Mouse (Mus musculus) forebrain, embryonic 16.5 days (tissue): Measurements from ENCODE around the gene Rps17. TPM values are rescaled to one million over a fixed set of nuclear protein-coding genes. Genes with fewer than 3 reads are reported as not detected.

Experiments
- ATAC-seq: fragments of 200-750 bp; cut with Nextera tagmentation; 2 replicates; pipeline ENCODE4 v1.8.0; 2017; ENCODE audit warnings: mild to moderate bottlenecking, moderate library complexity
- H3K27ac ChIP-seq: fragments of 300-500 bp; sonication (generic); 2 replicates; pipeline ENCODE4 v1.5.1; 2014; ENCODE audit warnings: low read length, control low read depth
- H3K27me3 ChIP-seq: fragments of 300-500 bp; sonication (generic); replicated peaks from 2 replicates; pipeline ENCODE4 v1.6.1; 2014; ENCODE audit warnings: low read length; ENCODE audit not compliant: control insufficient read depth, insufficient read depth
- H3K36me3 ChIP-seq: fragments of 300-500 bp; sonication (generic); 2 replicates; pipeline ENCODE4 v1.6.1; 2014; ENCODE audit not compliant: control insufficient read depth, insufficient read depth
- H3K4me1 ChIP-seq: fragments of 300-500 bp; sonication (generic); replicated peaks from 2 replicates; pipeline ENCODE4 v1.6.1; 2014; ENCODE audit warnings: low read length; ENCODE audit not compliant: control insufficient read depth, insufficient read depth
- H3K4me2 ChIP-seq: fragments of 300-500 bp; sonication (generic); 2 replicates; pipeline ENCODE4 v1.6.1; 2014; ENCODE audit warnings: mild to moderate bottlenecking, low read length, control low read depth
- H3K4me3 ChIP-seq: fragments of 300-500 bp; sonication (generic); replicated peaks from 2 replicates; pipeline ENCODE4 v1.5.1; 2014; ENCODE audit warnings: mild to moderate bottlenecking, low read length, control low read depth
- H3K9ac ChIP-seq: fragments of 300-500 bp; sonication (generic); replicated peaks from 2 replicates; pipeline ENCODE4 v1.6.1; 2014; ENCODE audit warnings: low read depth, low read length, control low read depth
- H3K9me3 ChIP-seq: fragments of 300-500 bp; sonication (generic); 2 replicates; pipeline ENCODE4 v1.6.1; 2016; ENCODE audit warnings: low read length; ENCODE audit not compliant: control insufficient read depth
- WGBS: fragments of 180-500 bp; shearing (Covaris S2); extraction: QIAGEN DNeasy Blood & Tissue Kit; methylation state at CpG from one replicate; pipeline ENCODE4 v1.1.7; 2014; 5-methylcytosine and 5-hydroxymethylcytosine counted together
- polyA plus RNA-seq: library from polyadenylated mRNA; unstranded; fragments of >200 nt; fragmentation: Nextera tagmentation; extraction: Ambion mirVana; gene quantifications from 2 replicates; pipeline ENCODE4 v1.2.1, GENCODE M21; 2015

Rps17 gene
- polyA plus RNA-seq, 1 experiment from 2014 or later, result 718 TPM

DNA sequence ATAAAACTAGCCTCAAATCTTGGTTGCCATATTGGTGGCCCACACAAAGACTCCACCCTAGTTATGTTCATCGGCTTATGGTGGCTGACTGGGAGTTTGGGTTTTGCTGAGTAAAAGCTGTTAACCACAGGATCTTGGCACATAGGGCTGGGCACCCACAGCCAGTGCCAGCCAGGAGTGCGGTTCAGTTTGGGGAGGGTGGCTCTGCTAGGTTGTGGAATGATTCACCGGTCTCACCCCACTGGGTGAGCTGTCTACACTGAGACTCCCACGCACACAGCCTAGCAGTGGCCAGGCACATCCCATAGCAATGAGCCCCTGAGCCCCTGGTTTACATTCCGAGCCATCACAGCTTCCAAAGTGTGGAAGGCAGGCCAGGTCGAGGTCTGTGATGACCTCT lies 25.3 kb downstream of the Rps17 start:
- H3K27ac ChIP-seq, result no peak overlapping the region
- no peak overlapping the region for H3K9ac ChIP-seq
- ATAC-seq, result no peak
- H3K4me3 ChIP-seq, result no peak overlapping the region
- no peaks in the 10 kb centered on the region for H3K36me3 ChIP-seq
- no peaks in the 10 kb centered on the region for H3K9me3 ChIP-seq
- 95% methylated on average over 6 of the region's 6 CpGs for WGBS
- H3K4me1 ChIP-seq, result no peaks in the 10 kb centered on the region
- no peak overlapping the region for H3K4me2 ChIP-seq
- H3K27me3 ChIP-seq, result no peaks in the 10 kb centered on the region

DNA sequence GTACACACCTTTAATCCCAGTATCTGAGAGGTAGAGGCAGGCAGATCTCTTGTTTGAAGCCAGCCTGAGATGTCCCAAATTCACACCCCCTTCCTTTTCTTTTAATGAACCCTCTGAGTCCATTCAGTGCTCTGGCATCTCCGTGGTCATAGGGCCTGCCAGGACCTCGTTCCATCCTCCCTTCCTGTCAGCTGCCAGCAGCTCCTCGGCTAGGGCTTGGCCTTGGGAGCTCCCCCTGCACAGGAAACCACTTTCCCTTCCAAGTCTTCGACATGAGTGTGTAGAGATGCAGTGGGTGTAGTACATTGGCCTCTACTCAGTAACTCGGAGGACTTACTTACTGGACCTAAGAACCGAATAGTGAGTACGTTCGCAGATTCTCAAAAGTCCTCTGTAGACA lies 29.5 kb downstream of the Rps17 start:
- Histone ChIP-seq H3K9ac (no peak overlapping the region), H3K9me3 (no peaks in the 10 kb centered on the region), H3K27me3 (no peaks in the 10 kb centered on the region), H3K4me1 (no peaks in the 10 kb centered on the region), H3K4me3 (no peak overlapping the region), H3K27ac (no peak overlapping the region), H3K4me2 (no peak overlapping the region), H3K36me3 (no peaks in the 10 kb centered on the region)
- ATAC-seq, result no peak
- WGBS, result 76% methylated on average over 8 of the region's 8 CpGs

GRCm38 (mm10) chr7:81311581-81311980 lies 33.5 kb downstream of the Rps17 start:
- no peaks in the 10 kb centered on the region for H3K4me1 ChIP-seq
- no peak overlapping the region for H3K4me2 ChIP-seq
- ATAC-seq, result no peak
- H3K9me3 ChIP-seq, result no peaks in the 10 kb centered on the region
- H3K9ac ChIP-seq, result no peak overlapping the region
- no peak overlapping the region for H3K4me3 ChIP-seq
- H3K27ac ChIP-seq, result no peak overlapping the region
- no peaks in the 10 kb centered on the region for H3K36me3 ChIP-seq
- H3K27me3 ChIP-seq, result no peaks in the 10 kb centered on the region

DNA sequence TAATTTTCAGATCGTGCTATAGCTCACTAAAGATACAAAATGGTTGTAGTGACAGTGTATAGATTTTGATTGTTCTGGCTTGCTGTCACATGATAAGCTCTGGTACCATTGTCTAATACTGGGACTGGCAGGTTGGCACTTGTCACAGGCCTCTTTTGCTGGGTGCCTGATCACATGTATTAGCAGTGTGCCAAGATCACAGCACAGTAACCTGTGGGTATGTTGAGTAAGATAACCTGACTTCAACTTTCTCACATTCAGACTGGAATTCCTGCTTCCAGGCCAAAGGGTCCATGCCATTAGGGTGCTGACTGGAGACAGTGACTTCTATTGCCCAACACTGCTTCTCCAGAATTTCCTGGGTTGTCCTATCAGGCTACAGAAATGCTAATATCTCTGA lies 33.9 kb downstream of the Rps17 start:
- Histone ChIP-seq H3K36me3 (no peaks in the 10 kb centered on the region), H3K27ac (no peak overlapping the region), H3K4me3 (no peak overlapping the region), H3K4me1 (no peaks in the 10 kb centered on the region), H3K27me3 (no peaks in the 10 kb centered on the region), H3K9me3 (no peaks in the 10 kb centered on the region), H3K9ac (no peak overlapping the region), H3K4me2 (no peak overlapping the region)
- no peak for ATAC-seq
- WGBS, result 92% methylated on average over 1 of the region's 1 CpGs

GRCm38 (mm10) chr7:81309247-81309646 lies 35.8 kb downstream of the Rps17 start:
- ATAC-seq, result no peak
- no peaks in the 10 kb centered on the region for H3K9me3 ChIP-seq
- no peaks in the 10 kb centered on the region for H3K4me1 ChIP-seq
- H3K4me3 ChIP-seq, result no peak overlapping the region
- H3K4me2 ChIP-seq, result no peak overlapping the region
- no peaks in the 10 kb centered on the region for H3K36me3 ChIP-seq
- H3K27me3 ChIP-seq, result no peaks in the 10 kb centered on the region
- no peak overlapping the region for H3K9ac ChIP-seq
- 93% methylated on average over 6 of the region's 6 CpGs for WGBS
- H3K27ac ChIP-seq, result no peak overlapping the region

DNA sequence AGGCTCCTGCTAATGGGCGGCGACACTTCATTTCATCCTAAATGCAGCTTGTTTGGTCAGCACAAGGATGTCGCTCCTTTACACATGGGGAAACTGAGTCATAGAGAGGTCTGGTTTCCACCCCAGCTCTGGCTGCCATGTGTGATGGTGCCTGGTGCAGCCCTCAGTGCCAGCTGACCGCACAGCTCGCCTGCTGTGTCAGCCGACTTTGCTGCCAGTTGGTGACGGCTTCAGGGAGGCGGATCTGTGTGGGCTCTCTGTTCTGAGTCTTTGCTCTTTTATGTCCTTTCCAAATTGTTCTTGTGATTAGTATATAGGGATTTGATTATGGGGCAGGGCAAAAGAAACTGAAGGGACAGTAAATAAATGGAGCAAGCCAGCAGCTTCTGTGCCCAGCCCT lies 37.3 kb downstream of the Rps17 start:
- no peaks in the 10 kb centered on the region for H3K27me3 ChIP-seq
- ATAC-seq, result no peak
- H3K4me3 ChIP-seq, result no peak overlapping the region
- no peaks in the 10 kb centered on the region for H3K9me3 ChIP-seq
- H3K27ac ChIP-seq, result no peak overlapping the region
- H3K4me1 ChIP-seq, result no peaks in the 10 kb centered on the region
- H3K9ac ChIP-seq, result no peak overlapping the region
- no peaks in the 10 kb centered on the region for H3K36me3 ChIP-seq
- WGBS, result 66% methylated on average over 8 of the region's 8 CpGs
- H3K4me2 ChIP-seq, result no peak overlapping the region

DNA sequence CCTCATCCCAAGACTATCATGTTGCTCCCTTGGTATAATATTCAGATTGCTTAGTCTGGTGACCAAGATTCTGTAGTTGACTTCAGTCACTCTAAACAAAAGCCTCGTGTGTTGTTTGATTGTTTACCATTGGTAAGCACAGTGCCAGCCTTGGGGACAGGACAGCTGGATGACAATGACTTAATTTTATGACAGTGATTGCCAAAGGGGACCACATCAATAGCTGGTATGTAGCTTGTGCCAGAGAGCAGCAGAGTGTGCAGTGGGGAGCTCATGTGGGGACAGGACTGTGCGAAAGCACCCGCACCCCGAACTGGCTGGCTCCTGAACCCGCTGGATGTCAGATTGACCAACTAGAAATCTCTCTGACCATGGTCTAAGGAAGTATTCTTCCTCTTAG lies 40.4 kb downstream of the Rps17 start:
- 94% methylated on average over 5 of the region's 5 CpGs for WGBS

GRCm38 (mm10) chr7:81304100-81304499 lies 41.0 kb downstream of the Rps17 start:
- Histone ChIP-seq H3K4me3 (no peak overlapping the region), H3K4me1 (no peaks in the 10 kb centered on the region), H3K36me3 (no peaks in the 10 kb centered on the region), H3K27me3 (no peaks in the 10 kb centered on the region), H3K4me2 (no peak overlapping the region), H3K27ac (no peak overlapping the region), H3K9me3 (no peaks in the 10 kb centered on the region), H3K9ac (no peak overlapping the region)
- no peak for ATAC-seq
- WGBS, result 84% methylated on average over 5 of the region's 5 CpGs

More for the DNA sequence above, 40.4 kb downstream of the Rps17 start:
- no peak for ATAC-seq
- Histone ChIP-seq H3K4me1 (no peaks in the 10 kb centered on the region), H3K9ac (no peak overlapping the region), H3K27ac (no peak overlapping the region), H3K36me3 (no peaks in the 10 kb centered on the region), H3K4me2 (no peak overlapping the region), H3K27me3 (no peaks in the 10 kb centered on the region), H3K4me3 (no peak overlapping the region), H3K9me3 (no peaks in the 10 kb centered on the region)

- Histone ChIP-seq H3K4me1 (no peaks in the 10 kb centered on the region), H3K27ac (no peak overlapping the region), H3K9ac (no peak overlapping the region), H3K36me3 (no peaks in the 10 kb centered on the region), H3K4me2 (no peak overlapping the region), H3K27me3 (no peaks in the 10 kb centered on the region), H3K4me3 (no peak overlapping the region), H3K9me3 (no peaks in the 10 kb centered on the region)
- ATAC-seq, result no peak
- WGBS, result 100% methylated on average over 2 of the region's 2 CpGs
Observed at GRCm38 (mm10) chr7:81303682-81304081, 41.4 kb downstream of the Rps17 start.

DNA sequence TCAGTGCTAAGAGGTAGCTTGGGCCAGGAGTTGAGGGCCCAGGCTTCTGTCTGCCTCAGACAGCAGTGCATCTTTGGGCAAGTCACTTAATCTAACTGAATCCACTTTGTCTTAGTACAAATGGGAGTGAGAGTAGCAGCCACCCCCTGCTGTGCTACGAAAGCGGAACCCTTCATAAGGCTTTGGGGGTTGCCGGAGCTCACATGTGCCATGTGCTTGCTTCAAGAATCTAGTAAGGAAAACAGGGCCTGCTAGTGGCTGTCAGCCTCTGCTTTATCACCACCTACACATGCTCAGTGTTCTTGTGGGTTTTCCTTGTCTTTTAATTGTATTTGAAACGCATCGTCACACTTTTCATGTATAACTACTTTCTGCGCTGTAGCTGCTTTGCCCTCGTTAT lies 43.7 kb downstream of the Rps17 start:
- no peaks in the 10 kb centered on the region for H3K27me3 ChIP-seq
- H3K9me3 ChIP-seq, result no peaks in the 10 kb centered on the region
- no peak overlapping the region for H3K27ac ChIP-seq
- H3K36me3 ChIP-seq, result no peaks in the 10 kb centered on the region
- no peaks in the 10 kb centered on the region for H3K4me1 ChIP-seq
- ATAC-seq, result no peak
- WGBS, result 40% methylated on average over 7 of the region's 7 CpGs
- H3K4me2 ChIP-seq, result no peak overlapping the region
- H3K4me3 ChIP-seq, result no peak overlapping the region
- no peak overlapping the region for H3K9ac ChIP-seq
